Mouse (Mus musculus): ENCODE measurements around the gene Crhr1. TPM values are rescaled to one million over a fixed set of nuclear protein-coding genes. Genes with fewer than 3 reads are reported as not detected.

The Crhr1 gene
- total RNA-seq (2018; cell fraction: chromatin; rRNA removed), result not detected
- not detected for total RNA-seq (2018; cell fraction: cytosol; rRNA removed)
- total RNA-seq (2018; cell fraction: nucleus; rRNA removed), result not detected
- not detected in 3 replicates for polyA plus RNA-seq (2018)

- H3K79me2 ChIP-seq (ENCODE audit: inconsistent target), result no peaks in the 10 kb centered on the region
- H3K4me3 ChIP-seq (ENCODE audit: inconsistent target), result no peak within 1 kb of the TSS
- H3K27ac ChIP-seq, result no peak within 1 kb of the TSS
- no peaks in the 10 kb centered on the region for H3K36me3 ChIP-seq (ENCODE audit: inconsistent target)
- WGBS (ENCODE audit: missing documents), result 5% methylated on average over 76 of the region's 80 CpGs
Measured at GRCm38 (mm10) chr11:104132580-104133441, at the start of gene Crhr1. TSS of gene Crhr1 (plus strand) at chr11:104132855.

DNA sequence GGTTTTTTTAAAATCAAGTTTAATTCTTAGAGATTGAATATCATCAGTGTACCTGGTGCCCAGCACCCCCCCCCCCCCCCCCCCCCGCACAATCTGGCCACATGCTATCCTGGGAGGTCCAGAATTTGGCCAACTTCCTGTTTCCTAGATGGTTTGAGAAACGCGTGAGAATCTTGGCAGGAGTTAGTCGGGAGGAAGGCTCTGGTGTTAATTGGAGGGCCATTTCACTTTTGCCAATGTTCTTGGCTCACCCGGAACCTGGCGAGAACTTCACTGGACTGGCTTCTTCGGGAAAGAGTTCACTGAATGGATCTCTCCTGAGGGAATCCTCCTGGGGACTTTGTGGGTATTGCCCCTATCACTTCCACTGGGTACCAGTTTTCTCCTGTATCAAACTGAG lies 49.4 kb upstream of the Crhr1 start:
- H3K36me3 ChIP-seq (ENCODE audit: inconsistent target), result no peaks in the 10 kb centered on the region
- 81% methylated on average over 6 of the region's 7 CpGs for WGBS (ENCODE audit: missing documents)
- H3K79me2 ChIP-seq (ENCODE audit: inconsistent target), result no peaks in the 10 kb centered on the region
- no peak overlapping the region for H3K27ac ChIP-seq
- no peak overlapping the region for H3K4me3 ChIP-seq (ENCODE audit: inconsistent target)

- H3K27ac ChIP-seq, result no peak overlapping the region
- H3K36me3 ChIP-seq (ENCODE audit: inconsistent target), result no peaks in the 10 kb centered on the region
- H3K79me2 ChIP-seq (ENCODE audit: inconsistent target), result no peaks in the 10 kb centered on the region
- H3K4me3 ChIP-seq (ENCODE audit: inconsistent target), result no peak overlapping the region
- WGBS (ENCODE audit: missing documents), result 83% methylated on average over 5 of the region's 6 CpGs
Measured at GRCm38 (mm10) chr11:104083716-104084115, 48.9 kb upstream of the Crhr1 start.

DNA sequence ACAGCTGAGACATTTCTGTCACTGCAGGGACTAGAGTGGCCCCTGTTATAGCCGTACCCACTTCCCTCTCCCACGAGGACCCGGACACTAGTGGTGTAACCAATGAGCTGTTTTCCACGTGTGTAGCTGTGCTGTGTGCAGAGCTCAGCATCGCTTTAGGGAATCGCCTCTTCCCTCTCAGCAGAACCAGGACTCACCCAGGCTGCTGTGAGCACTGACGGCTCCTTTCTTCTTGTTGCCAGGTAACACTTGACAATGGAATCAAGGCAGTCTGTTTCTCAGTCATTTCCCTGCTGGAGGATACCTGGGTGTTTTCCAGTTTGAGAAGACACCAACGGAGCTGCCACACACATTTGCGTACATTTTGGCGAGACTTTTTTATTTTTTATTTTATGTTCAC lies 44.1 kb upstream of the Crhr1 start:
- Histone ChIP-seq H3K79me2 (ENCODE audit: inconsistent target) (no peaks in the 10 kb centered on the region), H3K27ac (no peak overlapping the region), H3K4me3 (ENCODE audit: inconsistent target) (no peak overlapping the region), H3K36me3 (ENCODE audit: inconsistent target) (no peaks in the 10 kb centered on the region)
- 75% methylated on average over 10 of the region's 10 CpGs for WGBS (ENCODE audit: missing documents)

- H3K27ac ChIP-seq, result no peak overlapping the region
- no peaks in the 10 kb centered on the region for H3K36me3 ChIP-seq (ENCODE audit: inconsistent target)
- no peaks in the 10 kb centered on the region for H3K79me2 ChIP-seq (ENCODE audit: inconsistent target)
- H3K4me3 ChIP-seq (ENCODE audit: inconsistent target), result no peak overlapping the region
Measured at GRCm38 (mm10) chr11:104090769-104091168, 41.9 kb upstream of the Crhr1 start.

DNA sequence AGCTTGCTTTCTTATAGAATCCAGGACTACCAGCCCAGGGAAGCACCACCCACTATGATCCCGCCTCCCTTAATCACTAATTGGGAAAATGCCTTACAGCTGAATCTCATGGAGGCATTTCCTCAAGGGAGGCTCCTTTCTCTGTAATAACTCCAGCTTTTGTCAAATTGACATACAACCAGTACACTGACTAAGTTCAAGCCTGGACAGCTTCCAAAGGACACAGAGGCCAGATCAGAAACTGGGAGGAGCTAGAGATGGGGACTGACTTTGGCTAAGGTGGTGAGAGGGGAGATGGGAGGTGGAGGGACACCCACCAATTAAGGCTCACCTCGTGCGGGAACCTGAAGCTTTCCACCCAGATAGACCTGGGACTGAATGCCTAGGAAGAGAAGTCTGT lies 37.5 kb upstream of the Crhr1 start:
- 85% methylated on average over 3 of the region's 3 CpGs for WGBS (ENCODE audit: missing documents)
- no peaks in the 10 kb centered on the region for H3K79me2 ChIP-seq (ENCODE audit: inconsistent target)
- no peak overlapping the region for H3K4me3 ChIP-seq (ENCODE audit: inconsistent target)
- H3K27ac ChIP-seq, result no peak overlapping the region
- H3K36me3 ChIP-seq (ENCODE audit: inconsistent target), result no peaks in the 10 kb centered on the region

- H3K27ac ChIP-seq, result no peak overlapping the region
- no peaks in the 10 kb centered on the region for H3K36me3 ChIP-seq (ENCODE audit: inconsistent target)
- H3K79me2 ChIP-seq (ENCODE audit: inconsistent target), result no peaks in the 10 kb centered on the region
- 84% methylated on average over 6 of the region's 7 CpGs for WGBS (ENCODE audit: missing documents)
- no peak overlapping the region for H3K4me3 ChIP-seq (ENCODE audit: inconsistent target)
Measured at GRCm38 (mm10) chr11:104096536-104096935, 36.1 kb upstream of the Crhr1 start.

DNA sequence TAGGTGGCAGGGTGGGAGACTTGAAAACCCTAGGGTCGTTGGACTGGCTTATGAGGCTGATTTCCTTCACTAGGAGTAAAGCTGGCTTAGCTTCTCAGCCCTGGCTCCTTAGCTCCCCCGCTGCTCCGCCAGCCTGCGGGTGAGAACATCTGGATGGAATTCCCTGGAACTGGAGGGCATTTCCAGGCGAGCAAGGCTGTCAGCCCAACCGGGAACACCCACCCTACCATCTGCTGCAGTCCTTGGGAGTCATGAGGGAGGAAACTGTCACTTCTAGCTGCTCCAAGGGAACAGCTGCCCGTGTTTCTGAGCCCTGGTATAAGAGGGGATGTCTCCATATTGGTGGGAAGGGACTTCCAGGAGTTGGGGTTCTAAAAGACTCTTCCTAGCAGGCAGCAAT lies 33.1 kb upstream of the Crhr1 start:
- no peak overlapping the region for H3K27ac ChIP-seq
- H3K36me3 ChIP-seq (ENCODE audit: inconsistent target), result no peaks in the 10 kb centered on the region
- WGBS (ENCODE audit: missing documents), result 22% methylated on average over 6 of the region's 7 CpGs
- H3K79me2 ChIP-seq (ENCODE audit: inconsistent target), result no peaks in the 10 kb centered on the region
- no peak overlapping the region for H3K4me3 ChIP-seq (ENCODE audit: inconsistent target)

- no peak overlapping the region for H3K27ac ChIP-seq
- WGBS (ENCODE audit: missing documents), result 47% methylated on average over 8 of the region's 8 CpGs
- H3K36me3 ChIP-seq (ENCODE audit: inconsistent target), result no peaks in the 10 kb centered on the region
- H3K4me3 ChIP-seq (ENCODE audit: inconsistent target), result no peak overlapping the region
- no peaks in the 10 kb centered on the region for H3K79me2 ChIP-seq (ENCODE audit: inconsistent target)
Measured at GRCm38 (mm10) chr11:104102641-104103040, 30.0 kb upstream of the Crhr1 start.

DNA sequence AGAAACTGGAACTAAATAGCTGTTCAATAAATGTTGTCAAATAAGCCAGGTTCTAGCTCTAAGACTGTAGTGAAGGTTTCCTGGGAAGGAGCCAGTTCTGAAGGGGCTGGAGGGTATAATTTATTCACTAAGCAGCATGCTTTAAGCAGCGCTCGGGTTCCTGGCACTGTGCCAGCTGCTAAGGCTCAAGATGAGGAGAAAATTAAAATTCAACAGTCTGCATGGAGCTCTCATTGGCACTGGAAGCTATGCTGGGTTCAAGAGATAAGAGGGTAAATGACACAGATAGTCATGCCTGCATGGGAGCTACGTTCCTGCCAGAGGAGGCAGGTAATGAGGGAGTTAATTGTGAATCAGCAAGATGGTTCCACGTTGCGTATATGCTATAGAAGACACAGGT lies 26.3 kb upstream of the Crhr1 start:
- no peak overlapping the region for H3K4me3 ChIP-seq (ENCODE audit: inconsistent target)
- no peaks in the 10 kb centered on the region for H3K79me2 ChIP-seq (ENCODE audit: inconsistent target)
- no peak overlapping the region for H3K27ac ChIP-seq
- no peaks in the 10 kb centered on the region for H3K36me3 ChIP-seq (ENCODE audit: inconsistent target)
- 82% methylated on average over 5 of the region's 5 CpGs for WGBS (ENCODE audit: missing documents)

DNA sequence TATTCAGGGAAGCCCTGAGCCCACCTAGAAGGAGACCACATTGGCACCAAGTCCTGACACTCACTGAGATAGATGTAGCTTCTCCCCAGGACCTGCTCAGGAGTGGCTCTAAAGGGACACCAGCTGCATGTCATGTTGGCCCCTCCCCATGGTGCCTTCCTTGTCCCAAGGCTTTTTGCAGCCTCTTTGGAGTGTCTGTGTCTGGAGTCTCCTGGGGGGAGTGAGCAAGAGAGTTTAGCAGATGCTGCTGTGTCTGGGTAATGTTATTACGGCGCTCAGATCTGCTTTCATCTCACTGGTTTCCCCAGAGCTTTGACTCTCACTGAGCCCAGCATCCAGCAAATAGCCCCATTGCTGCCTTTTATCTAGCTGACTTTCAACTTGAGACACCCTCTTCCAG lies 25.7 kb upstream of the Crhr1 start:
- H3K79me2 ChIP-seq (ENCODE audit: inconsistent target), result no peaks in the 10 kb centered on the region

GRCm38 (mm10) chr11:104110366-104110765 lies 22.3 kb upstream of the Crhr1 start:
- 89% methylated on average over 1 of the region's 1 CpGs for WGBS (ENCODE audit: missing documents)
- Histone ChIP-seq H3K27ac (no peak overlapping the region), H3K79me2 (ENCODE audit: inconsistent target) (no peaks in the 10 kb centered on the region), H3K4me3 (ENCODE audit: inconsistent target) (no peak overlapping the region), H3K36me3 (ENCODE audit: inconsistent target) (no peaks in the 10 kb centered on the region)

More for the DNA sequence above, 25.7 kb upstream of the Crhr1 start:
- Histone ChIP-seq H3K36me3 (ENCODE audit: inconsistent target) (no peaks in the 10 kb centered on the region), H3K4me3 (ENCODE audit: inconsistent target) (no peak overlapping the region), H3K27ac (no peak overlapping the region)
- WGBS (ENCODE audit: missing documents), result 80% methylated on average over 2 of the region's 2 CpGs

GRCm38 (mm10) chr11:104111851-104112250 lies 20.8 kb upstream of the Crhr1 start:
- Histone ChIP-seq H3K36me3 (ENCODE audit: inconsistent target) (no peaks in the 10 kb centered on the region), H3K27ac (no peak overlapping the region), H3K4me3 (ENCODE audit: inconsistent target) (no peak overlapping the region), H3K79me2 (ENCODE audit: inconsistent target) (no peaks in the 10 kb centered on the region)
- 83% methylated on average over 11 of the region's 11 CpGs for WGBS (ENCODE audit: missing documents)

- Histone ChIP-seq H3K27ac (no peak overlapping the region), H3K4me3 (ENCODE audit: inconsistent target) (no peak overlapping the region), H3K36me3 (ENCODE audit: inconsistent target) (no peaks in the 10 kb centered on the region), H3K79me2 (ENCODE audit: inconsistent target) (no peaks in the 10 kb centered on the region)
- WGBS (ENCODE audit: missing documents), result 90% methylated on average over 6 of the region's 6 CpGs
Measured at GRCm38 (mm10) chr11:104113699-104114098, 19.0 kb upstream of the Crhr1 start.

DNA sequence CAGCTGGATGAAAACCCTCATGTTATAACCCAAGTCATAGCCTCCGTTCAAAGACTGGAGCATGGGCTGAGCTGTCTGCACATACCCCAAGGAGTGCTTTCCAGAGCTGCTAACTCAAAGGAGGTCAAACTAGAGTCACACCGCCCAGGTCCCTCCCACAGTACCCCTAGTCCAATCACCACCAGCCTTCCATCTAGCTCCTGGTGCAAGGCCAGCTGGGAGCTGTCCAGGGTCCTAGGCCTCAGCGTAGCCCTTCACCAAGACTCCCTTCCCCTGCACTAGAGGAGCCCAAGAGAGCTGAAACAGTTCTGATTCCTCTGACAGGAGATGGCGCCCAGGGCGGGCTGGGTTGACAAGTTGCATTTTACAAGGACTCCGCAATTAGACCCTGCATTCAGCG lies 18.0 kb upstream of the Crhr1 start:
- Histone ChIP-seq H3K27ac (no peak overlapping the region), H3K79me2 (ENCODE audit: inconsistent target) (no peaks in the 10 kb centered on the region), H3K4me3 (ENCODE audit: inconsistent target) (no peak overlapping the region), H3K36me3 (ENCODE audit: inconsistent target) (no peaks in the 10 kb centered on the region)
- 13% methylated on average over 7 of the region's 7 CpGs for WGBS (ENCODE audit: missing documents)

All from macrophage (primary cell).